Mouse (Mus musculus) T-cell, adult 2 months (primary cell): Measurements from ENCODE around the gene Polg.

Experiments
- DNase-seq: peaks from one replicate; pipeline ENCODE4 v3.0.0; 2022; ENCODE audit warnings: low spot score

Gene Polg

DNA sequence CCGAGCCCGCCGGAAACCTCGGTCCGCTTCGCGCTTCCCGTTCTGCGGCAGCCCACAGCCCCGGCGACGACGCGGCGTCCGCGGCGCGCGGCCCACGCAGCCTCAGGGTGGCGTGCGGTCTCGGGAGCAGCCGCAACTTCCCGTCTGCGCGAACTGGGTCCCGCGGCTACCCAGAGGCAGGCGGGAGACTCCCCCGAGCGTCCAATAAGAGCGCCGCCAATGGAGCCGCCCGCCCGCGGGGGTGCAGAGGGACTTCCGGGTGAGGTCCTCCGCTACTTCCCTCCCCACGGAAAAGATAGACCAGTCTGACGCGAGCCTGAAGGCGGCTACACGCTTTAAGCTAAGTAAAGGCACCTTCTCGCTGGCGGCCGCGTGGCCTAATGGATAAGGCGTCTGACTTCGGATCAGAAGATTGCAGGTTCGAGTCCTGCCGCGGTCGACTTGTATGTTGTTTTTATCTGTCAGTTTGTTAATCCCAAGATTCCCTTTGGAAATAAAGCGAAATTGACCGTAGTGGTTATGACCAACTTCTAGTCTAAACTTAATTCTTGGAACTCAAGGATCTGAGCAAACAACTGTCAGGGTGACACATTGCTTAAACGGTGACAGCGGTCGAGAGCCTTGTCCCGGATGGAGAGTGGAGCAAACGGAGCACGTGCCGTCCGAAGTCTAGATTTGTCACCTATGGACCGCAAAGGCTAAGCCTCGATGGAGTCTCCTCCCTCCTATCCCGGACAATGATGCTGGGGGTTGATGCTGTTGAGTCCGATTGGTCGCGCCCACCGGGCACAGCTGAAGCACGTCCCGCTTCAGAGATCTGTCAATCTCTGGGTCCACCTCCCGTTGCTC lies at the start of gene Polg:
TSS of gene Polg (minus strand) at position 310 of the 849 bp plus-strand sequence.
- DNase-seq = peak; percentile 98

DNA sequence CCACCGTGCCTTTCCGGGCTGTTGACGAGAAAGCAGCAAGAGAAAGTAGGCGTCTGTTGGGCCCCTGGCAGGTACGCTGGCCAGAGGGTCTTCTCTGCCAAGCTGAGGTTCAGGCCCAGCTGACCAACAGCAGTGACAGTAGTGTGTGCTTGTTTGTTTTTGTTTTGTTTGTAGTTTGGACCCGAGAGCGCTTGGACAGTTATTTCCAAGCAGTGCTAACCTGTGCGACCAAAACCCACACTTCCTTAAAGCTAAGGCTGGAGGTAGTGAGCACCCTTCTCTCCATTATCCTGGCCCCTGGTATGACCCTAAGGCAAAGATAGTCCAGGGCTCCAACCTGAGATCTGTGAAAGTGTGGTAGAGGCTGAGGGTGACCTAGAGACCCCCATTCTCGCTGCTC lies 49.7 kb upstream of the Polg start:
- DNase-seq = no peak

DNA sequence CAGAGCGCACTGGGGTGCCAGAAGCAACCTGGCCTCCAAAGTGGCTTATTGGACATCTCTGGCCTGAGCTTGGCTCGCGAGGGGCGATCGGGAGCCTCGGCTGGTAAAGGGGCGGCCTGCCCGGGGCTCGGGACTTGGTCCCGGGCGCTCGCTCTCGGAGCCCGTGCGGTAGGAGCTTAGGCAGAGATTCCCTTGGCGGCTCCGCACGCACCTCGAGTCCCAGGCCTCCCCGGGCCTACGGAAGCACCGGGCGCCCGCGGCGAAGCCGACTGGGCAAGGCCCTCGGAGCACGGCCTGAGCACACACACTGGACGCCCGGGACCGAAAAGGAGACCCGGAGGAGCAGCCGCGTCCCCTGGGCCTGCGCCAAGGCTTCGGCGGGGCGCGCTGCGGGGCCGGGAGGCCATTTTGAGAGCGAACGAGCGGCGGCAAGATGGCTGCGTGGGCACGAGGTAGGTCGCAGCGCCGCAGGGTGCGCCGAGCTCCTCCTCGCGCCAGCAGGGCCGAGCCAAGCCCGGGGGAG lies 49.1 kb upstream of the Polg start:
- DNase-seq = no peak

DNA sequence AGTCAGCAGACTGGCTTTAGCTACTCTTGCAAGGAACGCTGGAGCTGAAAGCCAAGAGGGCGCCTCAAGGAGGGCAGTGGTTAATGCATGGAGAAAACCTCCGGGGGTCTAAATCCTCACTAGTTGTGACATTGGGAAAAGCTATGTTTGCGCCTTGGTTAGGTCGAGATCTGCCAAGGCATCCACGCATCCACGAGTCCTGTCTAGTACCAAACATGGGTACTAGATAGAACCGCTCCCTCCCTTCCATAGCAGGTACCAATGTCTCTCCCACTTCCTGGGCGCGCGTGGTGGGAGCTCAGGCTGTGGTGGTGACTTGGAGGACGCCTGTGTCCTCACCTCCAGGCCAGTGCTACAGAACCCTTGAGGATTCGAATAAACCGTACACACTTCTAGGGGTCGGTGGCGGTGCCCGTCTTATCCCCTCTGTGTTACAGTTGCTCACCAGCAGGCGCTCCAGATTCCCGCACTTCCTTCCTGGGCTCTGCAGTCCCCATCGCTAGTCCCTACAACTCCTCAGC lies 48.3 kb upstream of the Polg start:
- no peak for DNase-seq

DNA sequence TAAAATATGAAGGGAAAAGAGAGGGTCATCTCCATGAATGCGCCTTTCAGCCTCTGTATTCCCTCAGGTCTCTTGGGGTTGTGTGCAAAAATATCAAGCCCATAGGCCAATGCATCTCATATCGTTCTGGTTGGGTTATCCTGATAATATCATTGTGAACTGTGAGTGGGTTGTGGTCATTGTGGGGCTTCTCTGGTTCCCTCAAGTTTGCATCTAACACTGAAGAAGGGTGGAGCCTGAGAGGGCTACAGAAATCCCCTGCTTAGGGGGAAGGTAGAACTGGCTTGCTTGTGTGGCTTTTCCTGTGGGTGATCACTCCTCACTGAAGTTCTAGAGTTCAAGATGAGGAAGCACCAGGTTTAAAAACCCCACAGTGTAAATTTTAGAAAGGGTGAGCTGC lies 47.3 kb upstream of the Polg start:
- no peak for DNase-seq

DNA sequence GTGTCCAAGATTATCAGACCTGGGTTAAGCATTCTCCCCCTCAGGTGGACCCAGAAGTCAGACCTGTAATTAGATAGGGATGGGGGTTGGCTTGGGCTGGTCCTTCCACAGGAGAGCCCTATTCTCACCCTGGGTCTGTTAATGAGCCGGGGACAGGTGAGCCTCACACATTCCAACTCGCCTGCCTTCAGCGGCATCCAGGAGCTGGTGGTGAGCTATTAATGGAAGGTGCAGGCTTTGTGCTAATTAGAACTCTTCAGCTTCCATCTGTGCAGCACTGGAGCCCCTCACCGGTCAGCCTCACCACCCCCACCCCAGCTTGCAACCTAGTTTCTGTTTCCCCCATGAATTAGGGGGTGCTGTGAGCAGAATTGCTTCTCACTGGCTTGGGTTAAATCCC lies 46.3 kb upstream of the Polg start:
- DNase-seq = no peak

DNA sequence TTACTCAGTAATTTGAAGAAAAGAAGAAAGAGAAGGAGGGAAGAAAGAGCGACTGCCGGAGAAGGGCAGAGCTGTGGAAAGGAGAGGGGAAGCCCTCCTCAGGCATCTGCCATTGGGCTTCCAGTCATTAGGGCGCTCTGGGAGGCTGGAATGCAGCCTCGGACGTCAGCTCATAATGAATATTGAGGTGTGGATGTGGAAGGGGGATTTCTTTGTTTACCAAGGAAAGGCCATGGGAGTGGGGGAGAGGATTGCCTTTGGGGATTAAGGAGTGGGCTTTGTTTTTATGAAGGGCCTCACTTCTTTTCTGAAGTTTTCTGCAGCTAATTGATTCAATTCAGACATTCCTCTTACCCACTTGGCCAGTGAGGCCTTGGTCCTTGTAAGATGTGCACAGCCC lies 45.5 kb upstream of the Polg start:
- no peak for DNase-seq

DNA sequence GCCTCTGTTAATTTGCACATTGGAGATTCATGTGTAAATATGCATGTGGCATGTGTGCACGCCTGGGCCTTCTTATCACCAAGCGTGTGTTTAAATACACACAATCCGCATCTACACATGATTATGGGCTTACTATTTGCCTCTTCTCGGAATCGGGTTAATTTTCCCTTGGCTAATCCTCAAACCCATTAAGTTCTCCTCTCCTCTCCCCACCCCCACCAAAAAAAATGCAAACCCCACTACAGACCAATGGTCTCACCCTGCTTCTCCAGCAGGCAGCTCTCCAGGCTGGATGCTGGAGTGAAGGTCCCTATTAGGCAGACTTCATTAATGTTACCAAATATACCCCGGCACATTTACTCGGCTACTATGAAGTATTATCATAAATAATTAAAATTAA lies 45.0 kb upstream of the Polg start:
- no peak for DNase-seq

DNA sequence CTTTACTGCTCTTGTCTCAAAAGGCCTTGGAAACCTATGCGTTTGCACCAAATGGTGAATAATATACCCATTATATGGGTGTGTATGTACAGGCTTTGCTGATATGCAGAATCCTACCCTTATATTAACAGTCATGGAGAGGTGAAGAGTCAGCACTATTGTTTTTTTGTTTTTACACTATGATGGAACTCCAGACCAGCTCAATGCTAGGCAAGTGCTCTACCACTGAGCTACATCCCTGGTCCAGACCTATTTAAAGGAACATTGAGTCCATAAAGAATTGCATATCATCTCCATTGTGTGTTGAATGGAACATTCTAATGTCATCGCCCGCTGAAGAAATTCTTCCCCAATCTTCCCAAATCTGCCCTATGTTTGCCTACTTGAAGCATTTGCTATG lies 44.5 kb upstream of the Polg start:
- no peak for DNase-seq

DNA sequence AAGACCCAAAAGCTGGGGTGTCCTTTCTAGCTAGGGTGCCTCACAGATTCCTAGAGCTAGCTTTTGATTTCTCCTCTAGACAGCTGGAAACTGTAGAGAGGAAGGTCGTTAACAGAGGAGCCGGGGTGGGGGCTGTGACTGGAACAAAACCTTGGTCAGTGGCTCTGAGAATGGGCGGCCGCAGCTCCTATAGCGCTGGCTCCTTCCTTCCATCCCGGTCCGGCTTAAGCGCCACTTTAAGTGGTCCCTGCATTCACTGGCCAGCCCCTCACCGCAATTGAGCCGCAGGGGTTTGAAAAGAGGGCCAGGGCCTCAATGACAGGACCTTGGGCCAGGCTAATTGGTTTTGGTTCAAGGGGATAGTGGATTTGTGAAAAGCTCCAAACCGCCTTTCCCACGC lies 43.5 kb upstream of the Polg start:
- DNase-seq = no peak

DNA sequence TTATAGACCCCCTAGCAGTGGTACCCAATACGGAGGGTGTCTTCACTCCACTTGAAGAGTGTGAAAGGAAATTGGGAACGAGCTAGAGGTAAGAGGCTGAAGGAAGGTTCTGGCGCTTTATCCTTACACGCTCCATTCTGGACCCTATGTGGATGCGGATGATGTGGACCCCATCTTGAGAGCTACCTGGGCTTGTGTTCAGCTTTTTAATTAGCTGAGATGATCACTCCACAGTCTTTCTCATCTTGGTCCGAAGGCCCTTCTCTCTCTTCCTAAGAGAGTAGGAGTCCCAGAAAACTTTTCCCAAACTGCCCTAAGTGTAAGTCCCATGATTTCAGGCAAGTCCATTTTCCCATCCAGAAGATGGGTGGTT lies 43.1 kb upstream of the Polg start:
- DNase-seq = no peak

DNA sequence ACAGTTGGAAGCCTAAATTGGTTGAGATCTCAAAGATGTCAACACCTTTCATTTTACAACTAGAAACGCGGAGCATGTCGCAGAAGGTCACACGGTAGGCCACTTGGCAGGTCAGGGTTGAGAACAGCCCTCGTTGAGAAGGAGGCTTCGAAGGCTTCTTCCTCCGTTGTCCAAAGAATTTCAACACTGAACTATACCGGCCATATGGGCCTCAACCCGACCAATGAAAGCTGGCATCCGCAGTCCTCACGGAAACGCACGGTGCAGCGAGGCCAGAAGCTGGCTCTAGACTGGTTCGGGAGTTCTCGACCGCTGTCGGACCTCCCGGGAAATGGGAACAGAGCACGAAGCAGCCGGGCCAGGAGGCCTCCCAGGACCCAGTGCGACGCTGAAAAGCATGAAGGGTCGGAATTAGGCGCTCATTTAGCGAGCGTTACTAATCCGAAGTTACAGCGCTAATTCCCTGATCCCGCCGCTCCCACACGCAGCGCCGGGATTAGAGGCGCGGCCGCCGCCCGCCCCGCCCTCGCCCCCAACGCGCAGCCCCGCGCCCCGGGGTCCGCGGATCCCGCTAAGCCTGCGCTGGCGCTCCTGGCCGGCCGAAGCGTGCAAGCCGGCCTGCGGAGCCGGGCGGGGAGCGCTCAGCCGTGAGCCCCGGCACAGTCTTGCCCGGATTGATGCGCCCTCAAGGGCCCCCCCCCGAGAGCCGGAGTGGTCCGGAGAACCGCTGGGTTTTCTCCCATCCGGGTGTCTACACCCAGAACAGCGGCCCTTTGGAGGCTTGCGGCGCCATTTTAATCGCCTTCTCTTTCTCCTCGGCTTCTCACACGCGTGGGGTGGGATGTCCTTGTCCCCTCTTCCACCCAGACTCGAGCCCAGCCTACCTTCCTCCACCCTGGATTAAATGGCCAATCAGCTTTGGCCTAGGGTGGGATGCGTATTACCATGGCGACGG lies 42.4 kb upstream of the Polg start:
- no peak for DNase-seq

DNA sequence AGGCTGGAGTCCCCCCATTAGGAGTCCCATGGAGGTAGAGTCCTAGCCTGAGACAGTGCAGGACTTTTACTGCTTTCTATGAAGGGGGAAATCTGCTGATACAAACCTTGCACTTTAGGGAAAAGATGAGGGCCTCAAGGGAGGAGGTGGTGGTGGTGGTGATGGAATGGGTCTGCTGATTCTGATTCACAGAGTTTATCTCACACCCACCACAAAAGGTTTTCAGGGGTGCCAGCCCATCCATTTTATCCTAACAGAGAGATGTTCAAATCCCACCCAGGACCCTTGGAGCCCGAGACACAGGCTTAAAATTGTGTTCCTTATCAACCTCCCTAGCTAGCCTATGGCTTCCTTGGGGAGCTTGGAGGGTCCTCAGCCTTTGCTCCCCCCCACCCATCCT lies 41.6 kb upstream of the Polg start:
- DNase-seq = no peak

DNA sequence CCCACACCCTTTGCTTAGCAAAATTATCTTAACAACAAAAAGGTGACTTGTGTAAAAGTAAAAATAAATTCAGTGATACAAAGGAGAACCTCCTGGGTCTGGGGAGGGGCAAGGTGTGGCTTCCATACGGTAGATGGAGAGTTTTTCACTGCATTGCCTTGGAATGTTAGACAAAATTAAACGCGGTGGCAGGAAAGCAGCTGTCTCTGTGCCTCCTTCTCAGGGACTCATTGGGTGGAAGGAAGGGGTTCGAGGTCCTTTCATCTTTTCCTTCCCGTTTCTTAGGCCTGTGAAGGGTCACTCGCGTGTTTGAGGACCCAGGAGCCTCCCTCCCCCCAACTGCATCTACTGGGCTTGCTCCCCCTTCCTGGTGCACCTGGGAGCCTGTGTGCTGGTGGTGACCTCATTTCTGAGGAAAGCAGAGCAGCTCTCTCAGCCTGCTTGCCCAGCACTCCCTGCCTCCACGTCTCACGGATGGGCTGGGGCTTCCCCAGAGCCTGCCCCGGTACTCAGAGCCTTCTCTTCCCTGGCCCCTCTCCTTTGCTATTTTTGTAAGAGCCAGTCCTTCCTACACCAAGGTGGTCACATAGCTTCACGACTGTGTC lies 41.0 kb upstream of the Polg start:
- DNase-seq = no peak

DNA sequence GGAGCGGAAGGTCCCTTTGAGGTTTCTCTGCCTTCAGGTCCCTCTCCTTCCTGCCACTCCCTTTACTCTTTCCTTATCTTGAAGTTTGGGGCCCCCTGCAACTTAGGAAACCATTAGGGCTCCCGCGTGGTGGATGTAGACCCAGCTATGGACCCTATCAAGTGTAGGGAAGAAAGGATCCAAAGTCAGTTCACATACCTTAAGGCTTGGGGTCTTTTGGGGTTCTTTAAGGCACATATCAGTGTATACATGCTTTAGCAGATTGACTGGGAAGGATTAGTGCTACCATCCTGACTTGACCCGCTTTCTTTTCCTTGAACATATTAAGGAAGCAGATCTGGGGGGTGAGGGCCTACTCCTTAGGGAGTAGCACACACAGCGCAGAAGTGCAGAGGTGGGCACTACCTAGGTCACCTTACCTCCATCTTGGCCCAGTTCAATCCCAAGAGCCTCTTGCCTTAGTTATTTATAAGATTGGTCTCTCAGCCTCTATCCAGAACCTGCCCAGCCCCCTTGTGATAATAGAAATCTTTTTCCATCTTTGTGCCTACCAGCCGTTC lies 40.4 kb upstream of the Polg start:
- DNase-seq = no peak

DNA sequence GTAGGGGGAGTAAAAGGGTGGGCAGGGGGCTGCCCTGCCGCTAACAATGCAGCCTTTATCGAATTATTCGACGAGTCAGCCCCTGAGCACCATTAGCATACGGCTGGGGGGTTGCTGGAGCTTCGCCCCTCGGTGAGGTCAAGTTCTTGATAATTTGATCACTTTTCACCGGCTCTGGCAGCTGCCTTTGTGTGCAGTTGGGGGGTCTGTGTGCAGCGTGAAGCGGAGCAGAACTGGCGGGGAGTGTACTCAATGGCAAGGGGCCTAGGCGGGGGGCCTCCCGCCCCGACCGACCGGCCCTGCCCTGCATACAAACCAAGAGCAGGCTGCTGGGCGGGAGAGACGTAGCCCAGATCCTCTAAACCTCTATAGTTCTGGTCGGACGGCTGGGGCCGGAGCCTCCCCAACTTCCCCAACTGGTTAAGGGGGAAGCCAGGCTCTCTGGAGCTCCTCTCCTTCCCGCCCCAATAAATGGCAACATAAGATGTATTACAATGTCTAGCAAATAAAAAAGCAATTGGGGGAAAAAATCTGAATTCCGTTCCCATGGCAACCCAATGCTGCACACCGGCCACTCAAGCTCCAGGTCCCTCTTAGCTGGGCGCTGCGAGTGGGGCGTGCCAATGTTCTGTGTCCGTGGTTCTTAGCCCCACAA lies 39.8 kb upstream of the Polg start:
- DNase-seq = no peak

DNA sequence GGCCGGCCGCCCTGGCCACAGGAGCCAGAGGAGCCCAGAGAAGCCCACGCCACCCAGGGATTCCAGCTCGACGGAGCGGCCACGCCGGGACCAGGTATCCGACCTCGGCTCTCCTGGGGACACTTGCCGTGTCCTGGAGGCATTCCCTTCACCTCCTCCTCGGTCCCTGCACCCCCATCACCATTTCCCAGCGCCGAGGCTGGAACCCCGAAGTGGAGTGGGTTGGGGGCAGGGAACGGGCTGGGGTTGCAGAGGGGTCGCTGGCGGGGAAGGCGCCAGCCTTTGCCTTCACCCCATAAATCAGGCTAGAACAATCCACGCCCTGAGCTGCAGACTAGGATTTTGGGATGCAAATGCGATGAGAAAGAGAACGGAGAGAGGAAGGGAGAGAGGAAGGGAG lies 39.2 kb upstream of the Polg start:
- DNase-seq = no peak

DNA sequence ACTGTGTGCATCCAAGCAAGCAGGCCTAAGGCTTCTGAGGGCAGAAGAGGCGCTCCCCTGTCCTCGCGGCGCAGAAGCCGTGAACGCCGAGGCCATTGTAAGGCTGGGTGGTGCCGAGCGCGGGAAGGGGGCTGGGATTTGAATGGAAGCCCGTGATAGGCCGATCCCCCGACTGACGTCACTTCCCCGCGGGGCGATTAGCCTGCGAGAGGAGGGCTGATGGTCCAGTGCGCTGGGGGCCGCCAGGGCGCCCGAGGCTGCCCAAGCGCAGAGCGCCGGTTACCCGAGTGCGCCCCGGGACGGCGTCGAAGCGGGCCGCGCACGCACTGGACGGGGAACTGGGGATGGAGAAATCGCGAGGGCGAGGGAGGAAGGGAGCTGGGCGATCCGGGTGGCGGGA lies 38.6 kb upstream of the Polg start:
- DNase-seq = no peak

DNA sequence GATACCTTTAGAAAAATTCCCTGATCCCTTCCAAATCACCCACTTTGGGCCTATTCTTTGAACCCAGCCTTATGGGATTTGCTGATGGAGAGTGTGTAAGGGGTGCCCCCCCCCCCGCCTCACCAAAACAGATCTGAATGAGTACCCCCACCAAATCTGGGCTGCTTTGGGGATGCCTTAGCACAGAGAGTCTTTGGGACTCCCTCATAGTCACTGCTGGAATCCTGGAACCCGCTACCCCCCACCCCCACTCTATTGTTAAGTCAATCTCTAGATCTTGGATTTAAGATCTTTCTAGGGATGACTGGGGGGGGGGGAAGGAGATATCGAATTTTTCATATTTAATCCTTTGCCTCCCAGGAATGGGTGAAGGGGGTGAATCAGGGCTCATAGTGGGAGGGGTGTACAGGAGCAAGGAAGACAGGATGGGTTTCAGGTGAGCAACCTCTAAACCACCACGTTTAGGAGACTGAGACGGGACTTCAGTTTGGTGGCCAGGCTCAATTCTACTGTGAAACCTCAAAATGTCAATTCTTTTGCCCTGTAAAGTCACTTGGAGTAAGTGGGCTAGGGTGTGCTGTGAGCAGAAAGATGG lies 37.6 kb upstream of the Polg start:
- DNase-seq = no peak

DNA sequence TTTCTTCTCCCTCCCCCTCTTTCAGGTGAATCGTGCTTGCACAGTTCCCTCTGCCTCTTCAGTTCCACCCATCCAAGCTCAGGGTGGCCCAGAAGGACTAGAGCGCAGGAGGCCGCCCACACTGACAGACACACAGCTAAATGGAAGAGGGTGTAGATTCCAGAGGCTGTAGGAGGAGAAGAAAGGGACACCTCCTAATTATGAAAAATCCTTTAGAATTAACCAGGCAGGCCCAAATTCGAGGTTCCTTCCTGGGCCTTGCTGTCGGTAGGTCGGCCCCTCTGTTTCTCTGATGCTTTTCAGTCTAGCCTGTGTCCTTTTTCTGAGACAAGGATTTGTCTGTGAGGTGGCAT lies 36.9 kb upstream of the Polg start:
- DNase-seq = no peak
